Mouse (Mus musculus): ENCODE results near the gene Lhfpl2.

Gene Lhfpl2

GRCm38 (mm10) chr13:94174577-94175279 lies 117.1 kb downstream of the Lhfpl2 start:
- DNase-seq (ENCODE audit: low read depth, low spot score), result peak; percentile 38

GRCm38 (mm10) chr13:94175379-94176050 lies 117.9 kb downstream of the Lhfpl2 start:
- no peak for DNase-seq (ENCODE audit: low read depth, low spot score)

- peak; percentile 75 for DNase-seq (ENCODE audit: low read depth, low spot score)
Observed at GRCm38 (mm10) chr13:94177148-94177547, 119.6 kb downstream of the Lhfpl2 start.

- no peak for DNase-seq (ENCODE audit: low read depth, low spot score)
Observed at GRCm38 (mm10) chr13:94178401-94179040, 120.9 kb downstream of the Lhfpl2 start.

GRCm38 (mm10) chr13:94180477-94181420 lies 123.2 kb downstream of the Lhfpl2 start:
- no peak for DNase-seq (ENCODE audit: low read depth, low spot score)

DNA sequence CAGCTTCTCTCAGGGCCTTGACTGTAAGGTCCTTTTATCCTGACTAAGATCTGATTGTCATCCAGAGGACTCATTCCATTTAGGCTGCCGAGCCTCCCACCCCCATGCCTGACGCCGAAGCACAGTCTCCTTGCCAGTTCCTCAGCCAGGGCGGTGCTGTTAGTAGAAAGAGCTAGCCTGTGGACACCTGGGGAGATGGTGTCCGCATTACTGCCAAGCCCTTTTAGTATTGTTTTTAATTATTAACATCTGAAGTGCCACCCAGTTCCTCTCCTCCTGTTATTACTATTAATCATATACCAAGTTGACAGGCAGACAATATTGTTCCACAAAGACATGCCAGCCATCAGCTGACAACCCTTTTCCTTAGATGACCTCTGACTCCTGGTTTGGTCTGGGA lies 124.4 kb downstream of the Lhfpl2 start:
- no peak for DNase-seq (ENCODE audit: low read depth, low spot score)

GRCm38 (mm10) chr13:94183372-94184021 lies 125.9 kb downstream of the Lhfpl2 start:
- DNase-seq (ENCODE audit: low read depth, low spot score), result no peak

- no peak for DNase-seq (ENCODE audit: low read depth, low spot score)
Observed at GRCm38 (mm10) chr13:94184726-94185456, 127.3 kb downstream of the Lhfpl2 start.

GRCm38 (mm10) chr13:94185631-94186030 lies 128.0 kb downstream of the Lhfpl2 start:
- DNase-seq (ENCODE audit: low read depth, low spot score), result no peak

DNA sequence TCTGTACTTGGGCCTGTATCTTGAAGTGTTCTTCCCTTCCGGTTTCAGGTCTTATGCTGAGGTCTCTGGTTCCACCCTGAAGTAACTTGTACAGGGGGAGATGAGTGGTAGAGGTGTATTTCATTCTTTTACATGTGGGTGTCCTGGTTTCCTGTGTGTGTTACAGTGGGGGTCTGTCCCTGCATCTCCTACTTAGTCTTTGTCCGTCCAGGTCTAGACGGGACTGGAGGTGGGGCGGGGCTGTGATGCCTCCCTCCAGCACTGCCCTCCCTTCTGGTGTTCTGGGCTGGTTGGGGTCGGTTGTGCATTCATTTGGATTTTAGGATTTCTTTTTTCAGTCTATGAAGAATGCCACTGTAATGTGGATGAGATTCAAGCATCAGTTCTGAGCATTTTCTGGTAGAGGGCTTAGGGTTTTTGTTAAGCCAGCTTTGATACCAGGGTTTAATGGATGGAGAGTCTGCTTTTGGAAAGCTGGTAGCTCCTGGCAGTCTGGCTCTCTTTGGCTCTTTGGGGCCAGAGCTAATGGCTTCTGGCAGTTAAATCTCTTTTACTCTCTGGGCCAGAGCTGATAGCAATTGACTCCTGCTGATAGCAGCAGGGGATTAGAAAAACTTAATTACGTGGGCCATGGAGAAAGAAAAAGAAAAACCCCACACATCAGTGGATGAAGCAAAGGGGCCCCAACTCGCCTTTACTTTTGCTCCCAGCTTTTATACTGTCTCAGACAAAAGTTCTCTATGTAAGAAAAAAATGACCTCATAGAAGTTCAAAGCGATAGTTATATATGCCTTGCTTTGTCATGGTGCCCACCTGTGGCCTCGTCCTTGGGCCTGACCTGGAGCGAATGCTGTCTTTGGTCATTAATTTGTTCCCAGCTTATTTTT lies 130.8 kb downstream of the Lhfpl2 start:
- no peak for DNase-seq (ENCODE audit: low read depth, low spot score)

DNA sequence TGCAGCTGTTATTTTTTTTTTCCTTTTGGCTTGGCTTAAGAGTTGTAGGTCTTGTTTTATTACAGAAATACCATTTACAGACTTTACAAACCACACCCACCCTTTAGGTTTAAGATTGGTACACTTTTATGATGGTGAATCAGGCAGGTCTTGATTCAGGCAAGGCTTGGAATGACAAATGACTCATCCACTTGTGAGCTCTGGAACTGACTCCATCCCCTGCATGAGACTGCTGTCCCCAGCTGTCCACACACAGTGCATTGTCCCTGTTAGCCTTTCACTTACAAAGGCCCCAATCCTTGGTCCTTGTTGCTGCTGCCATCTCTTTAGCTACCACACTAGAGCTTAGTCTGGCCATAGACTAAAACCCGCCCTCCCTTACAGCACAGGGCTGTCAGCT lies 132.8 kb downstream of the Lhfpl2 start:
- no peak for DNase-seq (ENCODE audit: low read depth, low spot score)

GRCm38 (mm10) chr13:94193227-94193626 lies 135.6 kb downstream of the Lhfpl2 start:
- DNase-seq (ENCODE audit: low read depth, low spot score), result no peak

GRCm38 (mm10) chr13:94198616-94199015 lies 141.0 kb downstream of the Lhfpl2 start:
- no peak for DNase-seq (ENCODE audit: low read depth, low spot score)

DNA sequence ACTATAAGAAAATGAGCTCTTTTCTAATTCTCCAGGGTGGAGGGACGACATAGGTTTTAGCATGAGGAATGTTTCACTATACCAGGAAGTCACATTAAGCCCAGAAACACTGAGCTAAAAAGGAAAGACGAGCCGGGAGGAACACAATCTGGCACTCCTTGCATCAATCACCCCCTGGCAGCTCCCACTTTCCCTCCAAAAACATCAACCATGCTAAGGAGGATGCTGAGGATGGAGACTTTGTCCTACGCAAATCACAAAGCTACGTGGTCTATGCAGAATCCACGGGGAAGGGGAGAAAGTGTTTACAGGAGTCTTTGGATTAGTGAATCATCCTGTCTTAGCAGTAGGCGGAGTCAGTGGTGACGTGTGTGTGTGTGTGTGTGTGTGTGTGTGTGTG lies 142.2 kb downstream of the Lhfpl2 start:
- DNase-seq (ENCODE audit: low read depth, low spot score), result no peak

DNA sequence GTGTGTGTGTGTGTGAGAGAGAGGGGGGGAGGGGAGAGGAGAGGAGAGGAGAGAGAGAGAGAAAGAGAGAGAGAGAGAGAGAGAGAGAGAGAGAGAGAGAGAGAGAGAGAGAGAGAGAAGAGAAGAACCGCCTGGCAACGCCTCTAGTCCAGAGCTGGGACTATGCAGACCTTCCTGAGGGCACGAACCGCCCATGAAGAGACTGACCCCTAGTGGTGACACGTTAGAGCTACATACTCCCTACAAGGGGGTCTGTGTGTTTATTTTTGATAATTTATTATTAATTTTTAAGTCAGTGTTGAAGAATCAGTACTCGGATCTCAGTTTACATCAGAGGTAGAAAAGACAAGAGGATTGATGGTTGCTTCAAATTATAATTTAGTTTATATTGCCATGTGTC lies 147.6 kb downstream of the Lhfpl2 start:
- peak; percentile 61 for DNase-seq (ENCODE audit: low read depth, low spot score)

DNA sequence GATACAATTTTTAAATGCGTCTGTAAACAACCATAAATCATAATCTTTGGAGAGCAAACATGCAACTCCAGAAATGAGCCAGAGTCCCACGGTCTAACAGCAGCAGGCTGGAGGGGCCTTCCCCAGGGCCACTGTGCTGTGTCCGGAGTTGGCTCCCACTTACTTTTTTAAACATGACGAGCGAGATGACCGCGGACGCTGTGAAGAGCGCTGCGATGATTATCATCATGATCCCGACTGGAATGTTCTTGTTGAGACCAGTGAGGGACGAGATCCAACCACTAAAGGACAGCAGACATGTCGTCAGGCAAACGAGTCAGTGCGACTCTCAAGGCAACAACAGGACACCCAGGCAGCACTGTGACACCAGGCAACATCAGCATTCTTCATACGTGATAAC lies 150.4 kb downstream of the Lhfpl2 start:
- DNase-seq (ENCODE audit: low read depth, low spot score), result no peak

- DNase-seq (ENCODE audit: low read depth, low spot score), result peak; percentile 48
Observed at GRCm38 (mm10) chr13:94208892-94209291, 151.3 kb downstream of the Lhfpl2 start.

- DNase-seq (ENCODE audit: low read depth, low spot score), result no peak
Observed at GRCm38 (mm10) chr13:94211236-94212119, 153.9 kb downstream of the Lhfpl2 start.
